Mouse (Mus musculus): ENCODE data around the gene Wdr6. TPM values are rescaled to one million over a fixed set of nuclear protein-coding genes. Genes with fewer than 3 reads are reported as not detected.
"Not testable (repeated sequence)": the region's sequence is repeated elsewhere in the genome, so short reads cannot be mapped to it uniquely, and the experiment has no call there.

Wdr6 gene
- 100 to 1,000 TPM; 112 to 126 TPM for total RNA-seq (2021)

- DNase-seq (ENCODE audit: low spot score in 2 of 2) = peak; percentile 92 to 95
- intact Hi-C loops (cut with DNase I) = no loop called here
These were observed at the start of gene Wdr6 for GRCm38 (mm10) chr9:108578545-108579343. TSS of gene Wdr6 (minus strand) at chr9:108578739.

- no peak for DNase-seq (ENCODE audit: low spot score in 2 of 2)
- intact Hi-C loops (cut with DNase I) = no loop called here
These were observed 49.6 kb upstream of the Wdr6 start for GRCm38 (mm10) chr9:108628141-108628540.

GRCm38 (mm10) chr9:108626498-108626897 is 48.0 kb upstream of the Wdr6 start:
- DNase-seq (ENCODE audit: low spot score in 2 of 2) = no peak
- intact Hi-C loops (cut with DNase I) = no loop called here

GRCm38 (mm10) chr9:108617301-108617700 is 38.8 kb upstream of the Wdr6 start:
- no peak for DNase-seq (ENCODE audit: low spot score in 2 of 2)
- intact Hi-C loops (cut with DNase I) = no loop called here

GRCm38 (mm10) chr9:108611488-108611887 is 32.9 kb upstream of the Wdr6 start:
- DNase-seq (ENCODE audit: low spot score in 2 of 2) = peak in 1 of 2 experiments; percentile 75
- intact Hi-C loops (cut with DNase I) = no loop called here

- DNase-seq (ENCODE audit: low spot score in 2 of 2) = no peak
- intact Hi-C loops (cut with DNase I) = no loop called here
These were observed 30.4 kb upstream of the Wdr6 start for GRCm38 (mm10) chr9:108608889-108609288.

GRCm38 (mm10) chr9:108607929-108608328 is 29.4 kb upstream of the Wdr6 start:
- DNase-seq (ENCODE audit: low spot score in 2 of 2); intact Hi-C loops (cut with DNase I): not testable (repeated sequence)

- no peak for DNase-seq (ENCODE audit: low spot score in 2 of 2)
- intact Hi-C loops (cut with DNase I) = no loop called here
These were observed 23.4 kb upstream of the Wdr6 start for GRCm38 (mm10) chr9:108601986-108602385.

- intact Hi-C loops (cut with DNase I) = no loop called here
- DNase-seq (ENCODE audit: low spot score in 2 of 2) = no peak
These were observed 21.5 kb upstream of the Wdr6 start for GRCm38 (mm10) chr9:108600011-108600410.

GRCm38 (mm10) chr9:108599021-108599566 is 20.6 kb upstream of the Wdr6 start:
- no peak for DNase-seq (ENCODE audit: low spot score in 2 of 2)
- intact Hi-C loops (cut with DNase I) = no loop called here

GRCm38 (mm10) chr9:108596998-108597764 is 18.6 kb upstream of the Wdr6 start, which contains the start of gene P4htm:
TSS of gene P4htm (minus strand) at chr9:108597667.
- peak; percentile 84 to 85 for DNase-seq (ENCODE audit: low spot score in 2 of 2)
- intact Hi-C loops (cut with DNase I) = loop anchor here (2.0 kb wide), 1 partner anchor 30 kb away; the partner anchor contains the start of gene Ndufaf3

- DNase-seq (ENCODE audit: low spot score in 2 of 2) = no peak
- intact Hi-C loops (cut with DNase I) = no loop called here
These were observed 15.8 kb upstream of the Wdr6 start for GRCm38 (mm10) chr9:108594354-108594753.

- intact Hi-C loops (cut with DNase I) = no loop called here
- DNase-seq (ENCODE audit: low spot score in 2 of 2) = no peak
These were observed 12.9 kb upstream of the Wdr6 start for GRCm38 (mm10) chr9:108591462-108591861.

GRCm38 (mm10) chr9:108589229-108589628 is 10.7 kb upstream of the Wdr6 start:
- DNase-seq (ENCODE audit: low spot score in 2 of 2) = peak in 1 of 2 experiments; percentile 27
- intact Hi-C loops (cut with DNase I) = no loop called here

- intact Hi-C loops (cut with DNase I) = no loop called here
- DNase-seq (ENCODE audit: low spot score in 2 of 2) = peak; percentile 89 to 97
These were observed 9.1 kb upstream of the Wdr6 start for GRCm38 (mm10) chr9:108587571-108588180.

GRCm38 (mm10) chr9:108579344-108579690 is 778 bp upstream of the Wdr6 start:
- intact Hi-C loops (cut with DNase I) = no loop called here
- DNase-seq (ENCODE audit: low spot score in 2 of 2) = no peak

- intact Hi-C loops (cut with DNase I) = no loop called here
- DNase-seq (ENCODE audit: low spot score in 2 of 2) = peak in 1 of 2 experiments; percentile 47
These were observed 500 bp downstream of the Wdr6 start for GRCm38 (mm10) chr9:108577934-108578544.

- DNase-seq (ENCODE audit: low spot score in 2 of 2) = no peak
- intact Hi-C loops (cut with DNase I) = no loop called here
These were observed 1.5 kb downstream of the Wdr6 start for GRCm38 (mm10) chr9:108577025-108577424.
